Mouse (Mus musculus): ENCODE measurements around the gene Pelo.

- TF ChIP-seq POLR2A (IDR thresholded peaks at IDR 0.05; ENCODE audit: insufficient read length, low read depth) (no peak), POLR2AphosphoS2 (IDR thresholded peaks at IDR 0.05; ENCODE audit: insufficient read length, low read depth) (no peak)
These were observed 36.5 kb upstream of the Pelo start for GRCm38 (mm10) chr13:115126534-115126933.
